Mouse (Mus musculus) bone marrow, adult 2 months (tissue): Measurements from ENCODE around the gene Slc15a3.

ENCODE experiments used
- CTCF ChIP-seq: fragments of 200-500 bp; IDR thresholded peaks from 2 replicates; pipeline ENCODE4 v1.5.1; 2011; ENCODE audit warnings: low read length, control low read depth; ENCODE audit not compliant: control insufficient read depth, insufficient read depth
- POLR2A ChIP-seq: fragments of 200-500 bp; IDR thresholded peaks from 2 replicates; pipeline ENCODE4 v1.6.1; 2011; ENCODE audit warnings: low read depth, mild to moderate bottlenecking, control low read depth, low read length, borderline replicate concordance; ENCODE audit not compliant: control insufficient read depth

- no peak for TF ChIP-seq CTCF
- no peak for TF ChIP-seq POLR2A
Measured at GRCm38 (mm10) chr19:10904927-10905727, 65.6 kb downstream of the Slc15a3 start.
